Mouse (Mus musculus): Measurements from ENCODE around the gene Kcnd1. TPM values are rescaled to one million over a fixed set of nuclear protein-coding genes. Genes with fewer than 3 reads are reported as not detected.

Gene Kcnd1
- polyA plus RNA-seq (2014; fragmentation: Nextera tagmentation; extraction: Ambion mirVana): 1.6 TPM in 2 replicates

DNA sequence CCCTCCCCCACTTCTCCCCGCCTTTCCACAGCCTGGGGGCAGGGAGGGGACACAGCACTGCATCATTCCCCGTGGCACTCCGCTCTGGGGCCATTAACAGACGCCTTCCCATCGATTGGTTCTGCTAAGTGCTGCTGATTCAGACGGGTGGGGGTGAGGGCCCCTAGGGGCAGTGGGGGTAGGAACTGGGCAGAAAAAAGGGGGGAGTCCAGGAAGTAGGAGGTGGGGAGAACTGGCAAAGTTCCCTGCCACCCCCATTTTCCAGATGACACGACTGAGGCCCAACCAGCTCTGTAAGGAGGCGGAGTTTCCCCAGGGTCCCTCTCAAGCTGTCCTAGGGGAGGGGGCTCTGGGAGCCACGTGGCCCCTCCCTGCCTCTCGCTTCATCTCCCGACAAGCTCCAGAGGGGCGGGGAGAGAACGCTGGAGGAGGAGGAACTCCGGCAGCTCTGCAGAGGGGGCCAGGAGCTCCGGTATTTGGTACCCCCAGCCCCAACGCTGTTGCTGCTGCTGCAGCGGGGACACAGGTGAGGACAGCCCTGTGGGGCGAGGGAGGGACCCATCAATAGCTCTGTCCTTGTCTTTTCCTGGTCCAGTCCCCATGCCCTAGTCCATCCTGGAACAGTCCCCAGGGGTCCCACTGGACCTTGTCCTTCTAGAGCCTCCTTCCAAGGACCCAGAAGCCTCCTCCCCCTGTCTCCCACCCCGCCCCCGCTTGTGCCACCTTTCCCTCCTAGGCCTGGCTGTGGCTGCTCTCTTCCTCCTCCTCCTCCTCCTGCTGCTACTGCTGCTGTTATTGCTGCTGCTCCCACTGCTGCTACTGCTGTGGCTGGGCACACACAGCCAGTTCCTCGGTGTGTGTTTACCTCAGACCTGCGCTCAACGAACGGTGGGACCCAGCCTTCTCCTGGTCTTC, at the start of gene Kcnd1:
Gene Kcnd1 (plus strand): TSS at position 425 of the 915 bp plus-strand sequence.
- H3K4me2 ChIP-seq: peak within 1 kb of the TSS; percentile 73
- H3K4me3 ChIP-seq (ENCODE audit: low read depth, low read length): peak within 1 kb of the TSS; percentile 45
- no peaks in the 10 kb centered on the region for H3K36me3 ChIP-seq (ENCODE audit: control insufficient read depth, insufficient read depth, low read length)
- ATAC-seq (replicated peaks; ENCODE audit: insufficient number of reproducible peaks, low FRiP score, low TSS enrichment): 0 out of 2 replicates have a peak, but pooled peaks have one; percentile 26
- no peak within 1 kb of the TSS for H3K27ac ChIP-seq (ENCODE audit: low read depth, low read length)
- H3K27me3 ChIP-seq (ENCODE audit: control insufficient read depth, insufficient read depth, low read length): no peaks in the 10 kb centered on the region
- WGBS (ENCODE audit: insufficient replicate concordance): 14% methylated on average over 20 of the region's 24 CpGs
- H3K9ac ChIP-seq (ENCODE audit: low read depth, low read length): peak within 1 kb of the TSS; percentile 39; the same call in 1 of the 2 replicates
- H3K4me1 ChIP-seq (ENCODE audit: control insufficient read depth, insufficient read depth, low read length): 0 out of 2 replicates have a peak, but pooled peaks cover 2% of the 10 kb centered on the region
- H3K9me3 ChIP-seq (replicated peaks; ENCODE audit: control insufficient read depth, low read length): no peaks in the 10 kb centered on the region

DNA sequence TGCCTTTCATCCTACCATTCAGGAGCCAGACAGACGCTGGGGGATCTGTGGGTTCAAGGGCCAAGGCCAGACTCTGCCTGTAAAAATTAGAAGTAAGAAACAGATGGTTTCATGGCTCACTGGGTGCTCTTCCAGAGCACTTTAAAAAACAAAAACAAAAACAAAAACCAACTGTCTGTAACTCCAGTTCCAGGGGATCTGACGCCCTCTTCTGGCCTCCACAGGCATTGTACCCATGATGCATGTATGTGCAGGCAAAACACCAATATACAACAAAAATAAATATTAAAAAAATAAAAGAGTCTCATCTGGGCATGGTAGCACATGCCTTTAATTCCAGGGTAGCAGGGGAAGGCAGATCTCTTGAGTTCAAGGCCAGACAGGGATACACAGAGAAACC, 49.3 kb upstream of the Kcnd1 start:
- H3K4me2 ChIP-seq: no peak overlapping the region
- H3K9me3 ChIP-seq (replicated peaks; ENCODE audit: control insufficient read depth, low read length): no peaks in the 10 kb centered on the region
- no peak overlapping the region for H3K9ac ChIP-seq (ENCODE audit: low read depth, low read length)
- H3K4me1 ChIP-seq (ENCODE audit: control insufficient read depth, insufficient read depth, low read length): no peaks in the 10 kb centered on the region
- no peak for ATAC-seq (replicated peaks; ENCODE audit: insufficient number of reproducible peaks, low FRiP score, low TSS enrichment)
- 53% methylated on average over 2 of the region's 2 CpGs for WGBS (ENCODE audit: insufficient replicate concordance)
- no peak overlapping the region for H3K4me3 ChIP-seq (ENCODE audit: low read depth, low read length)
- no peaks in the 10 kb centered on the region for H3K27me3 ChIP-seq (ENCODE audit: control insufficient read depth, insufficient read depth, low read length)
- no peak overlapping the region for H3K27ac ChIP-seq (ENCODE audit: low read depth, low read length)
- no peaks in the 10 kb centered on the region for H3K36me3 ChIP-seq (ENCODE audit: control insufficient read depth, insufficient read depth, low read length)

DNA sequence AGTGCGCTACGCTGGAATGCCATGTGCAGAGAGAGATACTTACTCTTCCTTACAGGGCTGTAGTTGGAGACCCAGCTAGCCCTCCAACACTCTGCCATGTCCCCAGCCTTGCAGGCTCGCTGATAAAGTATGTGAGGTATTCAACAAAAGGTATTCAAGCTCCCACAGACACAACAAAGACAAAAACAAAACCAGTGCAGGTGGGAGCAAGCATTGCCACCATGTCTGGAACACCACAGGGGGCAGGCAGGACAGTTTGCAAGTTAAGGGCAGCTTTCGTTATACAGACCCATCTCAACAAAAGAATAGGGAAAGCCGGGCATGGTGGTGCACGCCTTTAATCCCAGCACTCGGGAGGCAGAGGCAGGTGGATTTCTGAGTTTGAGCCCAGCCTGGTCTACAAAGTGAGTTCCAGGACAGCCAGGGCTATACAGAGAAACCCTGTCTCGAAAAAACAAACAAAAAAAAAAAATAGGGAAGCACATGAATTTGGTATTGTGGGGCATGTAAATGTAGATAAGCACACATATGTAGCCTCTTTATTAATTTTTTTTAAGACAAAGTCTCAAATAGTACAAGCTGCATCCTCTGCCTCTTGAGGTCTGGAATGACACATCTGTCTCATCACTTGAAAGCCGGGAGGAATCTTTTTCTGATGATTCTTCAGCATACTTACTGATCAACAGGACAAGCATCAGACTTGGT, 46.4 kb upstream of the Kcnd1 start:
- H3K36me3 ChIP-seq (ENCODE audit: control insufficient read depth, insufficient read depth, low read length): no peaks in the 10 kb centered on the region
- WGBS (ENCODE audit: insufficient replicate concordance): 63% methylated on average over 9 of the region's 9 CpGs
- H3K4me3 ChIP-seq (ENCODE audit: low read depth, low read length): no peak overlapping the region
- H3K4me1 ChIP-seq (ENCODE audit: control insufficient read depth, insufficient read depth, low read length): no peaks in the 10 kb centered on the region
- no peaks in the 10 kb centered on the region for H3K9me3 ChIP-seq (replicated peaks; ENCODE audit: control insufficient read depth, low read length)
- no peak for ATAC-seq (replicated peaks; ENCODE audit: insufficient number of reproducible peaks, low FRiP score, low TSS enrichment)
- no peaks in the 10 kb centered on the region for H3K27me3 ChIP-seq (ENCODE audit: control insufficient read depth, insufficient read depth, low read length)
- H3K9ac ChIP-seq (ENCODE audit: low read depth, low read length): no peak overlapping the region
- no peak overlapping the region for H3K4me2 ChIP-seq
- H3K27ac ChIP-seq (ENCODE audit: low read depth, low read length): no peak overlapping the region

DNA sequence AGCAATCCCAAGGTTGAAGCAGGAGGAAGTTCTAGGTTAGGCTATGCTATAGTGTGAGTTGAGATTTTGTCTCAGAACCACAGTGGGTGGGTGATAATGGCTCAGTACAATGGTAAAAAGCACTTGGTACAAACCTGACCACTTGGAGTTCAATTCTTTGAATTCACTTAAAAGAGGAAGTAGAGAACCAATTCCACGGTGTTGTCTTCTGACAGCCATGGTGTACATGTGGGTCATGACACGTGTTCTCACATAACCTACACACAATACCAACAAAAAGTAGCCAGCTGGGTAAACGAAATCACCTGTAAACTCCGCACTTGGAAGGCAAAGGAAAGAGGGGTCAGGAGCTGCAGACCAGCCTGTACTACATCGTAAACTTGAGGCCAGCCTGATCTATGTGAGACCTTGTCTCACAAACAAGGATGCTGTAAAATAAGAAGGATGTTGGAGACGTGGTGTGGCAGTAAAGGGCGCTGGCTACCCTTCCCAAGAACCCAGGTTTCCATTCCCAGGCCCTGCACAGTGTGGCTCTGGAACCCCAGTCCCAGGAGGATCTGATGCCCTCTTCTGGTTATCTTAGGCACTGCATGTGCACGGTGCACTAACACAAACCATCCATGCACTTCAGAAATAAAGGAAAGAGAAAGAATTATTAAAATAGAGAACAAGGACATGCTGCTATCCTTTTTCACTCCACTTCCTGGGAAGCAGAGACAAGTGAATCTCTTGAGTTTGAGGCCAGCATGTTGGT, 45.6 kb upstream of the Kcnd1 start:
- Histone ChIP-seq H3K9ac (ENCODE audit: low read depth, low read length) (no peak overlapping the region), H3K4me1 (ENCODE audit: control insufficient read depth, insufficient read depth, low read length) (no peaks in the 10 kb centered on the region), H3K4me3 (ENCODE audit: low read depth, low read length) (no peak overlapping the region), H3K27ac (ENCODE audit: low read depth, low read length) (no peak overlapping the region), H3K27me3 (ENCODE audit: control insufficient read depth, insufficient read depth, low read length) (no peaks in the 10 kb centered on the region), H3K9me3 (replicated peaks; ENCODE audit: control insufficient read depth, low read length) (no peaks in the 10 kb centered on the region), H3K36me3 (ENCODE audit: control insufficient read depth, insufficient read depth, low read length) (no peaks in the 10 kb centered on the region), H3K4me2 (no peak overlapping the region)
- ATAC-seq (replicated peaks; ENCODE audit: insufficient number of reproducible peaks, low FRiP score, low TSS enrichment): no peak
- 45% methylated on average over 8 of the region's 8 CpGs for WGBS (ENCODE audit: insufficient replicate concordance)

DNA sequence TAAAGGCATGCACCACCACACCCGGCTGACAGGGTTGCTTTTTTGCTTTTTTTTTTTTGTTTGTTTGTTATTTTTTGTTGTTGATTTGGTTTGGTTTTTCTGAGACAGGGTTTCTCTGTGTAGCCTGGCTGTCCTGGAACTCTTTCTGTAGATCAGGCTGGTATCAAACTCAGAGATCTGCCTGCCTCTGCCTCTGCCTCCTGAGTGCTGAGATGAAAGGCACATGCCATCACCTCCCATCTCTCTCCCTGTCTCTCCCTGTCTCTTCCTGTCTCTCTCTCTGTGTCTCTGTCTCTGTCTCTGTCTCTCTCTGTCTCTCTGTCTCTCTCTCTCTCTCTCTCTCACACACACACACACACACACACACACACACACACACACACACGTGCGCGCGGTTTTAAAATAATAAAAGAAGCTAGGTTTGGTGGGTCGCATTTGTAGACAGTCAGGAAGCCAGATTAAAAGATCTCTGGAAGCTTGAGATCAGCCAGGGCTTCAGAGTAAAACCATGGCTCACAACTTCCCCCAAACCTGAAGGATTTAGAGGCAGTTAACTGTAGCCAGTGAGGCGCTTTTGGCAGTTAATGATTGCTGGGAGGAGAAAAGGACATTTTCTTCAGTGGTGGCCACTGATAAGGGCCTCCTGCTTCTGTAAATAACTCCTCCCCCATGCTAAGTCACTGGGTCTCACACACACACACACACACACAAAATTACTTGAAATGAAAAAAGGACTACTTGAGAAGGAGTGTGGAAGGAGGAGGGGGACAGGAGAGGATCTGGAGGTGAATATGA, 43.4 kb upstream of the Kcnd1 start:
- ATAC-seq (replicated peaks; ENCODE audit: insufficient number of reproducible peaks, low FRiP score, low TSS enrichment): no peak
- Histone ChIP-seq H3K9ac (ENCODE audit: low read depth, low read length) (no peak overlapping the region), H3K4me3 (ENCODE audit: low read depth, low read length) (no peak overlapping the region), H3K36me3 (ENCODE audit: control insufficient read depth, insufficient read depth, low read length) (no peaks in the 10 kb centered on the region), H3K4me2 (no peak overlapping the region), H3K27ac (ENCODE audit: low read depth, low read length) (peak overlapping the region; percentile 64), H3K9me3 (replicated peaks; ENCODE audit: control insufficient read depth, low read length) (no peaks in the 10 kb centered on the region), H3K4me1 (ENCODE audit: control insufficient read depth, insufficient read depth, low read length) (no peaks in the 10 kb centered on the region), H3K27me3 (ENCODE audit: control insufficient read depth, insufficient read depth, low read length) (no peaks in the 10 kb centered on the region)
- 48% methylated on average over 7 of the region's 7 CpGs for WGBS (ENCODE audit: insufficient replicate concordance)

DNA sequence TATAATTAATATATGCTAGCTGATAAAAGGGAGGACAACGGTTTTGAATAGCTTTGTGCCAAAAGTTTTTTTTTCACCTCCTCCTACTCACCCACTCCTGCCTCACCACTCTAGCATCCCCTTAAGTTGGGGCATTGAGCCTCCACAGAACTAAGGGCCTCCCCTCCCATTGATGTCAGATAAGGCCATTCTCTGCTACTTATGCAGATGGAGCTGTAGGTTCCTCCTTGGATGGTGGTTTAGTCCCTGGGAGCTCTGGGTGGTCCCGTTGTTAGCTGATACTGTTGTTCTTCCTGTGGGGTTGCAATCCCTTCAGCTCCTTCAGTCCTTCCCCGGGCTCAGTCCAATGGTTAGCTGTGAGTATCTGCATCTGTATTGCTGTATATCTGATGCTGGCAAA, 42.8 kb upstream of the Kcnd1 start:
- no peak overlapping the region for H3K27ac ChIP-seq (ENCODE audit: low read depth, low read length)
- no peaks in the 10 kb centered on the region for H3K4me1 ChIP-seq (ENCODE audit: control insufficient read depth, insufficient read depth, low read length)
- H3K36me3 ChIP-seq (ENCODE audit: control insufficient read depth, insufficient read depth, low read length): no peaks in the 10 kb centered on the region
- H3K4me3 ChIP-seq (ENCODE audit: low read depth, low read length): no peak overlapping the region
- H3K9me3 ChIP-seq (replicated peaks; ENCODE audit: control insufficient read depth, low read length): no peaks in the 10 kb centered on the region
- ATAC-seq (replicated peaks; ENCODE audit: insufficient number of reproducible peaks, low FRiP score, low TSS enrichment): no peak
- H3K9ac ChIP-seq (ENCODE audit: low read depth, low read length): no peak overlapping the region
- 16% methylated on average over 3 of the region's 3 CpGs for WGBS (ENCODE audit: insufficient replicate concordance)
- no peaks in the 10 kb centered on the region for H3K27me3 ChIP-seq (ENCODE audit: control insufficient read depth, insufficient read depth, low read length)
- no peak overlapping the region for H3K4me2 ChIP-seq

DNA sequence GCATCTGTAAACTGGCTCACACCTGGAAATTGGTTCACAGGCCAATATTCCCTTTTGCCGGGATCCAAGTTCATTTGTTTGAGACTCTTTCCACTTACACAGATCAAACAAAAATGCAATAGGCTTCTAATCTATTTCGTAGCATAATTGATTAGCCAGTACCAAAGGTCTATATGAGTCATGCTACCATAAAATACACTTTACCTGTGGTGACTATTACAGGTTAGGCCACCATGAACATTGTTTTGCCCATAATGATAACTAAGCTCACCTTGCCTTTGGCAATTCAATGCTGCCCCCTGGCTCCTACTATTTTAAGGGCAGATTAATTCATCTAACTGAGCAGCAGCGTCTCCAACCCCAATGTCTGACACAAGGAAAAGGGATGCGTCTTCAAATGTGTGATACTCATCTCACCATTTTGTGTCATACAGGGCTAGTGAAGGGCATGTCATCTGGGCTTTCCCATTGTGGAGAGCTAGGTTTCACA, 39.4 kb upstream of the Kcnd1 start:
- H3K9ac ChIP-seq (ENCODE audit: low read depth, low read length): no peak overlapping the region
- WGBS (ENCODE audit: insufficient replicate concordance): 75% methylated on average over 4 of the region's 4 CpGs
- H3K27me3 ChIP-seq (ENCODE audit: control insufficient read depth, insufficient read depth, low read length): no peaks in the 10 kb centered on the region
- ATAC-seq (replicated peaks; ENCODE audit: insufficient number of reproducible peaks, low FRiP score, low TSS enrichment): no peak
- H3K4me1 ChIP-seq (ENCODE audit: control insufficient read depth, insufficient read depth, low read length): no peaks in the 10 kb centered on the region
- no peak overlapping the region for H3K4me2 ChIP-seq
- H3K36me3 ChIP-seq (ENCODE audit: control insufficient read depth, insufficient read depth, low read length): no peaks in the 10 kb centered on the region
- no peaks in the 10 kb centered on the region for H3K9me3 ChIP-seq (replicated peaks; ENCODE audit: control insufficient read depth, low read length)
- H3K4me3 ChIP-seq (ENCODE audit: low read depth, low read length): no peak overlapping the region
- no peak overlapping the region for H3K27ac ChIP-seq (ENCODE audit: low read depth, low read length)
